Mouse (Mus musculus) erythroblast, embryonic 14.5 days (primary cell): ENCODE results near the gene Hist2h3c1.

ENCODE experiments used
- GATA1 ChIP-seq: IDR thresholded peaks from 2 replicates; pipeline ENCODE4 v1.6.1; 2012; ENCODE audit warnings: low read length, inconsistent platforms, mixed read lengths
- TAL1 ChIP-seq: IDR thresholded peaks from 3 replicates; pipeline ENCODE4 v1.6.1; 2012; ENCODE audit warnings: low read length, inconsistent platforms, mixed read lengths

- TF ChIP-seq TAL1, result no peak
- no peak for TF ChIP-seq GATA1
These were observed 23.7 kb upstream of the Hist2h3c1 start for GRCm38 (mm10) chr3:96222774-96223173.
